Mouse (Mus musculus) midbrain, postnatal 0 days (tissue): ENCODE results near the gene Map7d1. TPM values are rescaled to one million over a fixed set of nuclear protein-coding genes. Genes with fewer than 3 reads are reported as not detected.
"Not testable (repeated sequence)": the region's sequence is repeated elsewhere in the genome, so short reads cannot be mapped to it uniquely, and the experiment has no call there.

Experiments
- ATAC-seq: fragments of 200-750 bp; cut with Nextera tagmentation; 2 replicates; pipeline ENCODE4 v1.8.0; 2017; ENCODE audit warnings: moderate number of reproducible peaks, mild to moderate bottlenecking, moderate TSS enrichment, moderate library complexity; ENCODE audit not compliant: low FRiP score
- DNase-seq: peaks from one replicate; pipeline ENCODE4 v3.0.0-alpha.2; 2015; ENCODE audit warnings: low spot score
- H3K27ac ChIP-seq: fragments of 300-500 bp; sonication (generic); 2 replicates; pipeline ENCODE4 v1.5.1; 2014; ENCODE audit warnings: low read depth, mild to moderate bottlenecking, low read length, mixed read lengths
- H3K27me3 ChIP-seq: fragments of 300-500 bp; sonication (generic); 2 replicates; pipeline ENCODE4 v1.6.1; 2014; ENCODE audit warnings: low read length, control low read depth, mixed read lengths; ENCODE audit not compliant: insufficient read depth
- H3K36me3 ChIP-seq: fragments of 300-500 bp; sonication (generic); 2 replicates; pipeline ENCODE4 v1.6.1; 2014; ENCODE audit warnings: low read length, control low read depth, mixed read lengths; ENCODE audit not compliant: insufficient read depth
- H3K4me1 ChIP-seq: fragments of 300-500 bp; sonication (generic); 2 replicates; pipeline ENCODE4 v1.6.1; 2014; ENCODE audit warnings: mild to moderate bottlenecking, control low read depth, antibody characterized with exemption, low read length, mixed read lengths; ENCODE audit not compliant: insufficient read depth
- H3K4me2 ChIP-seq: fragments of 300-500 bp; sonication (generic); 2 replicates; pipeline ENCODE4 v1.6.1; 2014; ENCODE audit warnings: low read depth, mild to moderate bottlenecking, low read length, mixed read lengths; ENCODE audit not compliant: poor library complexity, severe bottlenecking
- H3K4me3 ChIP-seq: fragments of 300-500 bp; sonication (generic); 2 replicates; pipeline ENCODE4 v1.5.1; 2014; ENCODE audit warnings: low read depth, mild to moderate bottlenecking, low read length, moderate library complexity
- H3K9ac ChIP-seq: fragments of 300-500 bp; sonication (generic); replicated peaks from 2 replicates; pipeline ENCODE4 v1.6.1; 2014; ENCODE audit warnings: mild to moderate bottlenecking, low read length, moderate library complexity, mixed read lengths; ENCODE audit not compliant: poor library complexity, severe bottlenecking
- H3K9me3 ChIP-seq: fragments of 300-500 bp; sonication (generic); 2 replicates; pipeline ENCODE4 v1.6.1; 2016; ENCODE audit warnings: low read length, control low read depth
- CTCF ChIP-seq: IDR thresholded peaks from 2 replicates; pipeline ENCODE4 v1.5.1; 2016; ENCODE audit warnings: antibody characterized with exemption, mild to moderate bottlenecking
- WGBS: fragments of 180-500 bp; shearing (Covaris S2); extraction: QIAGEN DNeasy Blood & Tissue Kit; methylation state at CpG from one replicate; pipeline ENCODE4 v1.1.7; 2014; 5-methylcytosine and 5-hydroxymethylcytosine counted together
- polyA plus RNA-seq: library from polyadenylated mRNA; unstranded; fragments of >200 nt; fragmentation: Nextera tagmentation; extraction: Ambion mirVana; gene quantifications from 2 replicates; pipeline ENCODE4 v1.2.1, GENCODE M21; 2015
- total RNA-seq: library from RNA; depleted of rRNA; stranded (reverse); fragments of >200 nt; gene quantifications from 2 replicates; pipeline ENCODE4 v1.2.3, GENCODE M21; 2014

Gene Map7d1
- total and polyA plus RNA-seq, 2 experiments from 2014 or later: 61.2 to 124 TPM

GRCm38 (mm10) chr4:126226640-126227039, 29.5 kb downstream of the Map7d1 start:
- H3K4me2 ChIP-seq: peak overlapping the region; percentile 51
- 56% methylated on average over 12 of the region's 12 CpGs for WGBS
- H3K27me3 ChIP-seq: no peaks in the 10 kb centered on the region
- no peaks in the 10 kb centered on the region for H3K4me1 ChIP-seq
- peaks cover 14% of the 10 kb centered on the region for H3K36me3 ChIP-seq
- no peaks in the 10 kb centered on the region for H3K9me3 ChIP-seq
- TF ChIP-seq CTCF: no peak
- no peak for DNase-seq
- 0 out of 2 replicates have a peak overlapping the region, but pooled peaks have one; percentile 24 for H3K9ac ChIP-seq
- H3K4me3 ChIP-seq: 0 out of 2 replicates have a peak overlapping the region, but pooled peaks have one; percentile 20
- H3K27ac ChIP-seq: no peak overlapping the region
- ATAC-seq: 0 out of 2 replicates have a peak, but pooled peaks have one; percentile 8

GRCm38 (mm10) chr4:126222631-126223030, 33.5 kb downstream of the Map7d1 start:
- no peak for TF ChIP-seq CTCF
- no peaks in the 10 kb centered on the region for H3K4me1 ChIP-seq
- no peaks in the 10 kb centered on the region for H3K36me3 ChIP-seq
- no peak overlapping the region for H3K9ac ChIP-seq
- H3K27ac ChIP-seq: no peak overlapping the region
- 85% methylated on average over 11 of the region's 11 CpGs for WGBS
- DNase-seq (no peak), ATAC-seq (no peak)
- no peaks in the 10 kb centered on the region for H3K27me3 ChIP-seq
- no peaks in the 10 kb centered on the region for H3K9me3 ChIP-seq
- no peak overlapping the region for H3K4me3 ChIP-seq
- H3K4me2 ChIP-seq: no peak overlapping the region

GRCm38 (mm10) chr4:126220045-126220444, 36.1 kb downstream of the Map7d1 start:
- no peak overlapping the region for H3K9ac ChIP-seq
- H3K4me3 ChIP-seq: no peak overlapping the region
- H3K27ac ChIP-seq: no peak overlapping the region
- no peak for DNase-seq
- TF ChIP-seq CTCF: no peak
- 88% methylated on average over 10 of the region's 10 CpGs for WGBS
- ATAC-seq: no peak
- no peak overlapping the region for H3K4me2 ChIP-seq
- H3K27me3 ChIP-seq: no peaks in the 10 kb centered on the region
- no peaks in the 10 kb centered on the region for H3K4me1 ChIP-seq
- no peaks in the 10 kb centered on the region for H3K36me3 ChIP-seq
- H3K9me3 ChIP-seq: no peaks in the 10 kb centered on the region

GRCm38 (mm10) chr4:126219540-126219939, 36.6 kb downstream of the Map7d1 start:
- not testable (repeated sequence) for H3K9me3 ChIP-seq, H3K4me3 ChIP-seq, H3K36me3 ChIP-seq, H3K4me1 ChIP-seq, DNase-seq, H3K9ac ChIP-seq, ATAC-seq, H3K4me2 ChIP-seq, H3K27ac ChIP-seq, H3K27me3 ChIP-seq
- WGBS: 69% methylated on average over 3 of the region's 3 CpGs

- H3K27me3 ChIP-seq: no peaks in the 10 kb centered on the region
- H3K27ac ChIP-seq: no peak overlapping the region
- DNase-seq (no peak), ATAC-seq (no peak)
- H3K4me3 ChIP-seq: no peak overlapping the region
- whole genome bisulfite sequencing: 89% methylated on average over 6 of the region's 6 CpGs
- no peak overlapping the region for H3K4me2 ChIP-seq
- no peaks in the 10 kb centered on the region for H3K9me3 ChIP-seq
- TF ChIP-seq CTCF: no peak
- no peaks in the 10 kb centered on the region for H3K36me3 ChIP-seq
- H3K4me1 ChIP-seq: no peaks in the 10 kb centered on the region
- H3K9ac ChIP-seq: no peak overlapping the region
These were observed 38.4 kb downstream of the Map7d1 start for GRCm38 (mm10) chr4:126217771-126218170.

- no peaks in the 10 kb centered on the region for H3K27me3 ChIP-seq
- no peak overlapping the region for H3K4me2 ChIP-seq
- H3K4me3 ChIP-seq: no peak overlapping the region
- WGBS: 64% methylated on average over 6 of the region's 6 CpGs
- DNase-seq (no peak), ATAC-seq (no peak)
- no peak overlapping the region for H3K9ac ChIP-seq
- no peak overlapping the region for H3K27ac ChIP-seq
- TF ChIP-seq CTCF: no peak
- H3K36me3 ChIP-seq: no peaks in the 10 kb centered on the region
- H3K9me3 ChIP-seq: no peaks in the 10 kb centered on the region
- H3K4me1 ChIP-seq: no peaks in the 10 kb centered on the region
These were observed 49.1 kb downstream of the Map7d1 start for GRCm38 (mm10) chr4:126207081-126207480.
